Mouse (Mus musculus): Measurements from ENCODE around the gene Nfkbie. TPM values are rescaled to one million over a fixed set of nuclear protein-coding genes. Genes with fewer than 3 reads are reported as not detected.

Nfkbie gene
- polyA plus RNA-seq, 1 experiment from 2014 or later, result 2.7 TPM

- Histone ChIP-seq H3K4me3 (no peak overlapping the region), H3K36me3 (no peaks in the 10 kb centered on the region), H3K27me3 (replicated peaks) (peaks cover 20% of the 10 kb centered on the region), H3K9ac (no peak overlapping the region), H3K4me2 (no peak overlapping the region), H3K9me3 (no peaks in the 10 kb centered on the region), H3K4me1 (peaks cover 54% of the 10 kb centered on the region), H3K27ac (replicated peaks) (no peak overlapping the region)
- ATAC-seq (ENCODE audit: extremely low read depth, insufficient number of reproducible peaks, low FRiP score, low TSS enrichment), result no peak
- WGBS, result 61% methylated on average over 8 of the region's 8 CpGs
These were observed 44.8 kb downstream of the Nfkbie start for GRCm38 (mm10) chr17:45600267-45600666.

- H3K9ac ChIP-seq, result peak overlapping the region; percentile 67
- H3K9me3 ChIP-seq, result no peaks in the 10 kb centered on the region
- H3K27me3 ChIP-seq (replicated peaks), result peaks cover 20% of the 10 kb centered on the region
- peak overlapping the region; percentile 55 for H3K4me2 ChIP-seq
- no peaks in the 10 kb centered on the region for H3K36me3 ChIP-seq
- no peak for ATAC-seq (ENCODE audit: extremely low read depth, insufficient number of reproducible peaks, low FRiP score, low TSS enrichment)
- no peak overlapping the region; the same call in 1 of the 2 replicates for H3K27ac ChIP-seq (replicated peaks)
- H3K4me1 ChIP-seq, result peaks cover 45% of the 10 kb centered on the region
- 7% methylated on average over 22 of the region's 22 CpGs for WGBS
- H3K4me3 ChIP-seq, result peak overlapping the region; percentile 9; the same call in 1 of the 2 replicates
These were observed 45.8 kb downstream of the Nfkbie start for GRCm38 (mm10) chr17:45601325-45601724.

- no peak within 1 kb of the TSS; the same call in 1 of the 2 replicates for H3K27ac ChIP-seq (replicated peaks)
- no peaks in the 10 kb centered on the region for H3K9me3 ChIP-seq
- H3K4me1 ChIP-seq, result peaks cover 39% of the 10 kb centered on the region
- peak within 1 kb of the TSS; percentile 67 for H3K9ac ChIP-seq
- H3K27me3 ChIP-seq (replicated peaks), result peaks cover 20% of the 10 kb centered on the region
- H3K36me3 ChIP-seq, result no peaks in the 10 kb centered on the region
- 40% methylated on average over 6 of the region's 6 CpGs for WGBS
- ATAC-seq (ENCODE audit: extremely low read depth, insufficient number of reproducible peaks, low FRiP score, low TSS enrichment), result no peak
- peak within 1 kb of the TSS; percentile 9; the same call in 1 of the 2 replicates for H3K4me3 ChIP-seq
- H3K4me2 ChIP-seq, result peak within 1 kb of the TSS; percentile 55
These were observed 46.4 kb downstream of the Nfkbie start, which contains the start of gene Mymx for GRCm38 (mm10) chr17:45601877-45602304. Gene Mymx, minus strand, starts transcription at chr17:45602102.

- Histone ChIP-seq H3K9me3 (no peaks in the 10 kb centered on the region), H3K9ac (no peak overlapping the region), H3K4me3 (no peak overlapping the region), H3K27me3 (replicated peaks) (peaks cover 20% of the 10 kb centered on the region), H3K27ac (replicated peaks) (no peak overlapping the region), H3K4me1 (peaks cover 35% of the 10 kb centered on the region), H3K36me3 (no peaks in the 10 kb centered on the region), H3K4me2 (no peak overlapping the region)
- WGBS, result 87% methylated on average over 3 of the region's 3 CpGs
- no peak for ATAC-seq (ENCODE audit: extremely low read depth, insufficient number of reproducible peaks, low FRiP score, low TSS enrichment)
These were observed 47.5 kb downstream of the Nfkbie start for GRCm38 (mm10) chr17:45602984-45603383.

- WGBS, result 77% methylated on average over 15 of the region's 15 CpGs
- no peak for ATAC-seq (ENCODE audit: extremely low read depth, insufficient number of reproducible peaks, low FRiP score, low TSS enrichment)
- H3K36me3 ChIP-seq, result no peaks in the 10 kb centered on the region
- peaks cover 2% of the 10 kb centered on the region; the same call in 1 of the 2 replicates for H3K27me3 ChIP-seq (replicated peaks)
- H3K27ac ChIP-seq (replicated peaks), result no peak overlapping the region
- no peak overlapping the region for H3K4me3 ChIP-seq
- no peak overlapping the region for H3K9ac ChIP-seq
- peaks cover 17% of the 10 kb centered on the region for H3K4me1 ChIP-seq
- H3K4me2 ChIP-seq, result no peak overlapping the region
- H3K9me3 ChIP-seq, result no peaks in the 10 kb centered on the region
These were observed 51.7 kb downstream of the Nfkbie start for GRCm38 (mm10) chr17:45606992-45607879.

- no peak overlapping the region for H3K27ac ChIP-seq (replicated peaks)
- no peak overlapping the region for H3K4me3 ChIP-seq
- no peak overlapping the region for H3K4me2 ChIP-seq
- H3K36me3 ChIP-seq, result no peaks in the 10 kb centered on the region
- H3K27me3 ChIP-seq (replicated peaks), result no peaks in the 10 kb centered on the region
- no peak for ATAC-seq (ENCODE audit: extremely low read depth, insufficient number of reproducible peaks, low FRiP score, low TSS enrichment)
- no peak overlapping the region for H3K9ac ChIP-seq
- H3K9me3 ChIP-seq, result no peaks in the 10 kb centered on the region
- 81% methylated on average over 4 of the region's 4 CpGs for WGBS
- peaks cover 15% of the 10 kb centered on the region for H3K4me1 ChIP-seq
These were observed 52.9 kb downstream of the Nfkbie start for GRCm38 (mm10) chr17:45608396-45608795.

GRCm38 (mm10) chr17:45610144-45610866 is 54.8 kb downstream of the Nfkbie start:
- 23% methylated on average over 5 of the region's 5 CpGs for WGBS
- H3K4me3 ChIP-seq, result no peak overlapping the region
- H3K9ac ChIP-seq, result 0 out of 2 replicates have a peak overlapping the region, but pooled peaks have one; percentile 47
- peaks cover 15% of the 10 kb centered on the region for H3K4me1 ChIP-seq
- no peaks in the 10 kb centered on the region for H3K36me3 ChIP-seq
- H3K27me3 ChIP-seq (replicated peaks), result no peaks in the 10 kb centered on the region
- peak overlapping the region; percentile 73 for H3K27ac ChIP-seq (replicated peaks)
- ATAC-seq (ENCODE audit: extremely low read depth, insufficient number of reproducible peaks, low FRiP score, low TSS enrichment), result peak; percentile 37; the same call in 1 of the 2 replicates
- peak overlapping the region; percentile 30 for H3K4me2 ChIP-seq
- no peaks in the 10 kb centered on the region for H3K9me3 ChIP-seq

- no peaks in the 10 kb centered on the region for H3K27me3 ChIP-seq (replicated peaks)
- WGBS, result 70% methylated on average over 8 of the region's 8 CpGs
- H3K4me2 ChIP-seq, result no peak overlapping the region
These were observed 56.5 kb downstream of the Nfkbie start for GRCm38 (mm10) chr17:45612008-45612407.

More at GRCm38 (mm10) chr17:45612008-45612407, 56.5 kb downstream of the Nfkbie start:
- no peak overlapping the region for H3K27ac ChIP-seq (replicated peaks)
- H3K4me1 ChIP-seq, result peaks cover 15% of the 10 kb centered on the region
- no peak for ATAC-seq (ENCODE audit: extremely low read depth, insufficient number of reproducible peaks, low FRiP score, low TSS enrichment)
- H3K36me3 ChIP-seq, result no peaks in the 10 kb centered on the region
- H3K9me3 ChIP-seq, result no peaks in the 10 kb centered on the region
- H3K4me3 ChIP-seq, result no peak overlapping the region
- H3K9ac ChIP-seq, result no peak overlapping the region

Other genes with a start within 250 kb of the Nfkbie start
- 48.1 and 48.2 TPM in 2 replicates for gene Cdc5l, start 122.0 kb upstream of the Nfkbie start, polyA plus RNA-seq (2015; fragmentation: Nextera tagmentation; extraction: Ambion mirVana)
- gene Spats1, start 80.3 kb upstream of the Nfkbie start, polyA plus RNA-seq (2015; fragmentation: Nextera tagmentation; extraction: Ambion mirVana), result 0.98 and 1.1 TPM in 2 replicates
- 19.8 and 22.3 TPM in 2 replicates for gene Aars2, start 48.9 kb upstream of the Nfkbie start, polyA plus RNA-seq (2015; fragmentation: Nextera tagmentation; extraction: Ambion mirVana)
- gene Tcte1, start 32.3 kb upstream of the Nfkbie start, polyA plus RNA-seq (2015; fragmentation: Nextera tagmentation; extraction: Ambion mirVana), result 0.15 and 0.27 TPM in 2 replicates
- gene Tmem151b, start 6.0 kb upstream of the Nfkbie start, polyA plus RNA-seq (2015; fragmentation: Nextera tagmentation; extraction: Ambion mirVana), result 1.4 and 1.6 TPM in 2 replicates
- gene Slc35b2, start 8.2 kb downstream of the Nfkbie start, polyA plus RNA-seq (2015; fragmentation: Nextera tagmentation; extraction: Ambion mirVana), result 91.8 and 94.9 TPM in 2 replicates
- gene Hsp90ab1, start 17.6 kb downstream of the Nfkbie start, polyA plus RNA-seq (2015; fragmentation: Nextera tagmentation; extraction: Ambion mirVana), result 1,372 and 1,500 TPM in 2 replicates
- 68.8 and 83.6 TPM in 2 replicates for gene Slc29a1, start 43.9 kb downstream of the Nfkbie start, polyA plus RNA-seq (2015; fragmentation: Nextera tagmentation; extraction: Ambion mirVana)
- gene Mymx, start 46.4 kb downstream of the Nfkbie start, polyA plus RNA-seq (2015; fragmentation: Nextera tagmentation; extraction: Ambion mirVana), result 0.37 and 0.45 TPM in 2 replicates
- gene Capn11, start 103.6 kb downstream of the Nfkbie start, polyA plus RNA-seq (2015; fragmentation: Nextera tagmentation; extraction: Ambion mirVana), result 0.18 and 0.33 TPM in 2 replicates
- 126 and 147 TPM in 2 replicates for gene Mrpl14, start 130.6 kb downstream of the Nfkbie start, polyA plus RNA-seq (2015; fragmentation: Nextera tagmentation; extraction: Ambion mirVana)
- 35.5 and 39.3 TPM in 2 replicates for gene Tmem63b, start 131.2 kb downstream of the Nfkbie start, polyA plus RNA-seq (2015; fragmentation: Nextera tagmentation; extraction: Ambion mirVana)
- gene 1600014C23Rik, start 178.1 kb downstream of the Nfkbie start, polyA plus RNA-seq (2015; fragmentation: Nextera tagmentation; extraction: Ambion mirVana), result 0.64 and 0.84 TPM in 2 replicates

Data from heart, embryonic 13.5 days (tissue).